9 mouse cellular contexts compared by ENCODE assay signal in genomic region chr11:62575659-62576438, GRCm38 (mm10). TPM values are rescaled to one million over a fixed set of nuclear protein-coding genes. Genes with fewer than 3 reads are reported as not detected.
DNase-seq lines count a peak whose midpoint lies in the region; ATAC-seq and TF ChIP-seq lines count a peak whose summit lies in the region.
"Had no signal": no experiment of that assay in that cellular context is flagged by ENCODE, and none has a peak within 500 bp of the region (broad histone marks: within the 10 kb centered on the region; RNA-seq: fewer than 3 reads in every experiment).

No protein-coding gene starts in this region.

- H3K36me3 ChIP-seq in kidney, adult 2 months (ENCODE audit: control insufficient read depth, insufficient read depth, low read length): no peaks in the 10 kb centered on the region
- no peaks in the 10 kb centered on the region for H3K36me3 ChIP-seq in intestine, embryonic 16.5 days (ENCODE audit: control insufficient read depth, insufficient read depth, low read length)
- no peaks in the 10 kb centered on the region for H3K36me3 ChIP-seq in limb, embryonic 15.5 days
- H3K36me3 ChIP-seq in midbrain, embryonic 15.5 days (replicated peaks): no peaks in the 10 kb centered on the region

- peak overlapping the region; percentile 57 for H3K4me3 ChIP-seq in kidney, adult 2 months (ENCODE audit: insufficient read depth, low read depth, low read length)
- peak overlapping the region; percentile 63 for H3K4me3 ChIP-seq in cortical plate, adult 2 months (ENCODE audit: insufficient read depth, low read length)
- peak overlapping the region; percentile 56 for H3K4me3 ChIP-seq in intestine, embryonic 16.5 days (ENCODE audit: low read length)
- H3K4me3 ChIP-seq in limb, embryonic 15.5 days: peak overlapping the region; percentile 49
- peak overlapping the region; percentile 47 for H3K4me3 ChIP-seq in midbrain, embryonic 15.5 days

- peak overlapping the region; percentile 57 for H3K9ac ChIP-seq in intestine, embryonic 16.5 days (ENCODE audit: low read depth, low read length)
- peak overlapping the region; percentile 23; the same call in 1 of the 2 replicates for H3K9ac ChIP-seq in limb, embryonic 15.5 days
- H3K9ac ChIP-seq in midbrain, embryonic 15.5 days: peak overlapping the region; percentile 51

- H3K4me1 ChIP-seq in kidney, adult 2 months (ENCODE audit: control insufficient read depth, insufficient read depth, low read length): no peaks in the 10 kb centered on the region
- no peaks in the 10 kb centered on the region for H3K4me1 ChIP-seq in cortical plate, adult 2 months (ENCODE audit: control insufficient read depth, insufficient read depth, low read length)
- peaks cover 3% of the 10 kb centered on the region for H3K4me1 ChIP-seq in intestine, embryonic 16.5 days (ENCODE audit: control insufficient read depth, insufficient read depth, low read length)
- H3K4me1 ChIP-seq in limb, embryonic 15.5 days: peaks cover 13% of the 10 kb centered on the region
- H3K4me1 ChIP-seq in midbrain, embryonic 15.5 days: peaks cover 14% of the 10 kb centered on the region

- no peak for TF ChIP-seq CTCF in kidney, adult 2 months (conservative IDR thresholded peaks at IDR 0.05; ENCODE audit: insufficient read depth, insufficient read length, low read depth, low read length)
- TF ChIP-seq CTCF in cortical plate, adult 2 months (IDR thresholded peaks at IDR 0.05; ENCODE audit: extremely low read depth, insufficient read depth, low read length): no peak

- no peak for TF ChIP-seq POLR2A in kidney, adult 2 months (IDR thresholded peaks at IDR 0.05; ENCODE audit: low read depth, low read length)
- peak; percentile 75 for TF ChIP-seq POLR2A in cortical plate, adult 2 months (IDR thresholded peaks at IDR 0.05; ENCODE audit: extremely low read depth, insufficient read depth, low read length)

- intact Hi-C loops in gastrocnemius, postnatal 14 days (cut with DNase I; ENCODE audit: low total_unique reads): no loop called here

- ATAC-seq in intestine, embryonic 16.5 days: peak; percentile 66
- ATAC-seq in limb, embryonic 15.5 days (ENCODE audit: insufficient number of reproducible peaks, low FRiP score, low TSS enrichment, low read depth): no peak; the same call in 1 of the 2 replicates
- peak; percentile 76 for ATAC-seq in midbrain, embryonic 15.5 days (replicated peaks)

- 11% methylated on average over 27 of the region's 27 CpGs for WGBS in kidney, adult 2 months
- WGBS in intestine, embryonic 16.5 days: 9% methylated on average over 27 of the region's 27 CpGs
- WGBS in limb, embryonic 15.5 days: 9% methylated on average over 27 of the region's 27 CpGs
- 3% methylated on average over 27 of the region's 27 CpGs for WGBS in midbrain, embryonic 15.5 days

- no peak overlapping the region for H3K27ac ChIP-seq in kidney, adult 2 months (ENCODE audit: insufficient read depth, low read depth, low read length)
- peak overlapping the region; percentile 56 for H3K27ac ChIP-seq in cortical plate, adult 2 months (ENCODE audit: insufficient read depth, low read length)
- 0 out of 2 replicates have a peak overlapping the region, but pooled peaks have one; percentile 2 for H3K27ac ChIP-seq in intestine, embryonic 16.5 days (ENCODE audit: low read length)
- H3K27ac ChIP-seq in limb, embryonic 15.5 days: no peak overlapping the region; the same call in 1 of the 2 replicates
- H3K27ac ChIP-seq in midbrain, embryonic 15.5 days: peak overlapping the region; percentile 80

- no peak for DNase-seq in kidney, adult 2 months
- DNase-seq in kidney, adult 8-10 months: no peak
- peak; percentile 54 for DNase-seq in gastrocnemius, postnatal 14 days
- peak; percentile 52 to 81 for DNase-seq in spleen, postnatal 4 days (ENCODE audit: low spot score in 2 of 2)

- no peaks in the 10 kb centered on the region for H3K27me3 ChIP-seq in kidney, adult 2 months (replicated peaks; ENCODE audit: control insufficient read depth, insufficient read depth, low read length)
- peaks cover 6% of the 10 kb centered on the region; the same call in 1 of the 2 replicates for H3K27me3 ChIP-seq in intestine, embryonic 16.5 days (replicated peaks; ENCODE audit: control insufficient read depth, insufficient read depth, low read length)
- H3K27me3 ChIP-seq in limb, embryonic 15.5 days: 0 out of 2 replicates have a peak, but pooled peaks cover 5% of the 10 kb centered on the region
- H3K27me3 ChIP-seq in midbrain, embryonic 15.5 days (replicated peaks): no peaks in the 10 kb centered on the region
- H3K27me3 ChIP-seq: Patski had no signal

- H3K9me3 ChIP-seq in intestine, embryonic 16.5 days (ENCODE audit: control insufficient read depth, low read length): no peaks in the 10 kb centered on the region
- H3K9me3 ChIP-seq in limb, embryonic 15.5 days: no peaks in the 10 kb centered on the region
- H3K9me3 ChIP-seq in midbrain, embryonic 15.5 days: no peaks in the 10 kb centered on the region

- H3K4me2 ChIP-seq in intestine, embryonic 16.5 days (ENCODE audit: low read depth, low read length): peak overlapping the region; percentile 95
- H3K4me2 ChIP-seq in limb, embryonic 15.5 days: peak overlapping the region; percentile 99
- H3K4me2 ChIP-seq in midbrain, embryonic 15.5 days: peak overlapping the region; percentile 86

RNA-seq across cellular contexts. Expression of gene Trpv2, which starts 1.6 kb away (rescaled TPM):
- polyA plus RNA-seq in kidney, adult 2 months (2012; rRNA removed): 2.6 and 4.1 TPM in 2 replicates
- 23.4 and 23.5 TPM in 2 replicates for polyA plus RNA-seq in cortical plate, adult 2 months (2012; rRNA removed)
- total RNA-seq in gastrocnemius, postnatal 14 days (2021): 1 to 10 TPM; 1.7 to 2.4 TPM
- 11.0 and 11.2 TPM in 2 replicates for polyA plus RNA-seq in intestine, embryonic 16.5 days (2015; fragmentation: Nextera tagmentation; extraction: Ambion mirVana)
- 4.1 and 5.1 TPM in 2 replicates for polyA plus RNA-seq in limb, embryonic 15.5 days (2015; fragmentation: Nextera tagmentation; extraction: Ambion mirVana)
- polyA plus RNA-seq in midbrain, embryonic 15.5 days (2015; fragmentation: Nextera tagmentation; extraction: Ambion mirVana): 35.8 and 38.8 TPM in 2 replicates

RNA-seq across cellular contexts. Expression of gene Ubb, which starts 24.9 kb away (rescaled TPM):
- 1,891 and 2,089 TPM in 2 replicates for polyA plus RNA-seq in kidney, adult 2 months (2012; rRNA removed)
- polyA plus RNA-seq in cortical plate, adult 2 months (2012; rRNA removed): 3,210 and 3,262 TPM in 2 replicates
- 1,000 to 10,000 TPM; 1,001 to 1,005 TPM for total RNA-seq in gastrocnemius, postnatal 14 days (2021)
- 2,570 and 2,643 TPM in 2 replicates for polyA plus RNA-seq in intestine, embryonic 16.5 days (2015; fragmentation: Nextera tagmentation; extraction: Ambion mirVana)
- 3,280 and 3,478 TPM in 2 replicates for polyA plus RNA-seq in limb, embryonic 15.5 days (2015; fragmentation: Nextera tagmentation; extraction: Ambion mirVana)
- polyA plus RNA-seq in midbrain, embryonic 15.5 days (2015; fragmentation: Nextera tagmentation; extraction: Ambion mirVana): 4,689 and 4,874 TPM in 2 replicates

RNA-seq across cellular contexts. Expression of gene Cenpv, which starts 36.8 kb away (rescaled TPM):
- polyA plus RNA-seq in kidney, adult 2 months (2012; rRNA removed): 34.4 and 41.7 TPM in 2 replicates
- polyA plus RNA-seq in cortical plate, adult 2 months (2012; rRNA removed): 57.3 and 65.1 TPM in 2 replicates
- total RNA-seq in gastrocnemius, postnatal 14 days (2021): 10 to 100 TPM; 15.4 to 20.4 TPM
- 6.8 and 17.9 TPM in 2 replicates for polyA plus RNA-seq in intestine, embryonic 16.5 days (2015; fragmentation: Nextera tagmentation; extraction: Ambion mirVana)
- 14.2 and 15.9 TPM in 2 replicates for polyA plus RNA-seq in limb, embryonic 15.5 days (2015; fragmentation: Nextera tagmentation; extraction: Ambion mirVana)
- polyA plus RNA-seq in midbrain, embryonic 15.5 days (2015; fragmentation: Nextera tagmentation; extraction: Ambion mirVana): 67.0 and 67.3 TPM in 2 replicates

Comparison
In these comparisons a context has a peak if more than half of its experiments do, and no peak if none do; other contexts are left out.
1. DNase-seq: peak in gastrocnemius, postnatal 14 days (single experiment) and spleen, postnatal 4 days (2 of 2); none in kidney, adult 2 months (single experiment) and kidney, adult 8-10 months (0 of 2).
2. H3K27ac ChIP-seq: peak in cortical plate, adult 2 months (single experiment), intestine, embryonic 16.5 days (single experiment) and midbrain, embryonic 15.5 days (single experiment); none in kidney, adult 2 months (single experiment) and limb, embryonic 15.5 days (single experiment).
3. Peak in every context shown above with its lines, with median percentiles within 50 percentile points of each other: H3K4me3 ChIP-seq, H3K4me2 ChIP-seq and H3K9ac ChIP-seq.